Mouse (Mus musculus): ENCODE measurements around the gene Gm20830. TPM values are rescaled to one million over a fixed set of nuclear protein-coding genes. Genes with fewer than 3 reads are reported as not detected.
"Not testable (repeated sequence)": the region's sequence is repeated elsewhere in the genome, so short reads cannot be mapped to it uniquely, and the experiment has no call there.

Gene Gm20830
- not detected for total RNA-seq (2021)
- long read RNA-seq, experiment 1 = 0 reads
- long read RNA-seq, experiment 2 = 0 reads

GRCm38 (mm10) chrY:6918182-6918581, at the start of gene Gm20830:
Gm20830 (minus strand) TSS chrY:6918282.
- DNase-seq; intact Hi-C loops (cut with DNase I): not testable (repeated sequence)

Other genes starting within 250 kb of the Gm20830 start
- gene Gm21719, start 235.4 kb downstream of the Gm20830 start, total RNA-seq (2021) = not detected

All from heart, postnatal 14 days (tissue).